Mouse (Mus musculus): ENCODE data around the gene A930017K11Rik. TPM values are rescaled to one million over a fixed set of nuclear protein-coding genes. Genes with fewer than 3 reads are reported as not detected.

A930017K11Rik gene
- polyA plus RNA-seq, 1 experiment, result not detected

Other genes with a start within 250 kb of the A930017K11Rik start
- 0.23 and 0.37 TPM in 2 replicates for gene Gng13, start 235.4 kb downstream of the A930017K11Rik start, polyA plus RNA-seq (2012; rRNA removed)
- 18.4 and 20.4 TPM in 2 replicates for gene Chtf18, start 225.1 kb downstream of the A930017K11Rik start, polyA plus RNA-seq (2012; rRNA removed)
- gene Rpusd1, start 224.9 kb downstream of the A930017K11Rik start, polyA plus RNA-seq (2012; rRNA removed), result 22.1 and 22.9 TPM in 2 replicates
- 0.24 and 0.26 TPM in 2 replicates for gene Mslnl, start 216.5 kb downstream of the A930017K11Rik start, polyA plus RNA-seq (2012; rRNA removed)
- gene Msln, start 198.2 kb downstream of the A930017K11Rik start, polyA plus RNA-seq (2012; rRNA removed), result 4.8 and 8.4 TPM in 2 replicates
- gene Narfl, start 178.8 kb downstream of the A930017K11Rik start, polyA plus RNA-seq (2012; rRNA removed), result 19.6 and 30.2 TPM in 2 replicates
- 24.0 and 26.6 TPM in 2 replicates for gene Haghl, start 166.9 kb downstream of the A930017K11Rik start, polyA plus RNA-seq (2012; rRNA removed)
- 0.04 TPM in 1 of 2 replicates, not detected in the other for gene Ccdc78, start 166.0 kb downstream of the A930017K11Rik start, polyA plus RNA-seq (2012; rRNA removed)
- gene Fam173a, start 159.7 kb downstream of the A930017K11Rik start, polyA plus RNA-seq (2012; rRNA removed), result 91.8 and 108 TPM in 2 replicates
- 1.3 TPM in 1 of 2 replicates, not detected in the other for gene AC134908.4, start 156.9 kb downstream of the A930017K11Rik start, polyA plus RNA-seq (2012; rRNA removed)
- gene Metrn, start 155.4 kb downstream of the A930017K11Rik start, polyA plus RNA-seq (2012; rRNA removed), result 20.9 and 26.5 TPM in 2 replicates
- 1.6 and 2.1 TPM in 2 replicates for gene Fbxl16, start 143.5 kb downstream of the A930017K11Rik start, polyA plus RNA-seq (2012; rRNA removed)
- 30.4 and 39.6 TPM in 2 replicates for gene Wdr24, start 128.9 kb downstream of the A930017K11Rik start, polyA plus RNA-seq (2012; rRNA removed)
- gene Jmjd8, start 123.7 kb downstream of the A930017K11Rik start, polyA plus RNA-seq (2012; rRNA removed), result 48.8 and 54.5 TPM in 2 replicates
- 155 and 157 TPM in 2 replicates for gene Stub1, start 119.2 kb downstream of the A930017K11Rik start, polyA plus RNA-seq (2012; rRNA removed)
- 4.1 and 4.6 TPM in 2 replicates for gene Rhbdl1, start 115.3 kb downstream of the A930017K11Rik start, polyA plus RNA-seq (2012; rRNA removed)
- gene Gm20683, start 110.8 kb downstream of the A930017K11Rik start, polyA plus RNA-seq (2012; rRNA removed), result 22.2 and 32.3 TPM in 2 replicates
- 59.9 and 83.1 TPM in 2 replicates for gene Rhot2, start 107.7 kb downstream of the A930017K11Rik start, polyA plus RNA-seq (2012; rRNA removed)
- 18.6 and 19.8 TPM in 2 replicates for gene Wdr90, start 91.1 kb downstream of the A930017K11Rik start, polyA plus RNA-seq (2012; rRNA removed)
- gene Mcrip2, start 83.8 kb downstream of the A930017K11Rik start, polyA plus RNA-seq (2012; rRNA removed), result 39.8 and 49.0 TPM in 2 replicates
- 78.7 and 115 TPM in 2 replicates for gene Mettl26, start 77.5 kb downstream of the A930017K11Rik start, polyA plus RNA-seq (2012; rRNA removed)
- 0.78 and 1.0 TPM in 2 replicates for gene Wfikkn1, start 71.7 kb downstream of the A930017K11Rik start, polyA plus RNA-seq (2012; rRNA removed)
- gene Rab40c, start 32.8 kb downstream of the A930017K11Rik start, polyA plus RNA-seq (2012; rRNA removed), result 38.0 and 40.7 TPM in 2 replicates
- 73.7 and 90.3 TPM in 2 replicates for gene Pigq, start 7.6 kb downstream of the A930017K11Rik start, polyA plus RNA-seq (2012; rRNA removed)
- not detected in 2 replicates for gene Nhlrc4, start 7.6 kb downstream of the A930017K11Rik start, polyA plus RNA-seq (2012; rRNA removed)
- 26.1 and 44.5 TPM in 2 replicates for gene Capn15, start 33.2 kb upstream of the A930017K11Rik start, polyA plus RNA-seq (2012; rRNA removed)
- gene Rab11fip3, start 117.0 kb upstream of the A930017K11Rik start, polyA plus RNA-seq (2012; rRNA removed), result 41.3 and 65.7 TPM in 2 replicates
- 25.1 and 39.0 TPM in 2 replicates for gene Decr2, start 137.8 kb upstream of the A930017K11Rik start, polyA plus RNA-seq (2012; rRNA removed)
- 14.1 and 14.5 TPM in 2 replicates for gene Nme4, start 143.0 kb upstream of the A930017K11Rik start, polyA plus RNA-seq (2012; rRNA removed)
- 222 and 309 TPM in 2 replicates for gene Tmem8, start 160.7 kb upstream of the A930017K11Rik start, polyA plus RNA-seq (2012; rRNA removed)
- 96.4 and 99.2 TPM in 2 replicates for gene Mrpl28, start 170.9 kb upstream of the A930017K11Rik start, polyA plus RNA-seq (2012; rRNA removed)
- 16.4 and 17.6 TPM in 2 replicates for gene Axin1, start 186.1 kb upstream of the A930017K11Rik start, polyA plus RNA-seq (2012; rRNA removed)
- gene Pdia2, start 246.5 kb upstream of the A930017K11Rik start, polyA plus RNA-seq (2012; rRNA removed), result 0.91 and 0.97 TPM in 2 replicates

Data from large intestine, adult 2 months (tissue).